Mouse (Mus musculus) c-Kit-positive CD71-positive TER-119-positive erythroid progenitor cells, embryonic 14.5 days (primary cell): ENCODE measurements around the gene Osbpl10.

Experiments
- DNase-seq: peaks from one replicate; pipeline ENCODE4 v3.0.0-alpha.2; 2013; ENCODE audit warnings: low spot score

The Osbpl10 gene

DNA sequence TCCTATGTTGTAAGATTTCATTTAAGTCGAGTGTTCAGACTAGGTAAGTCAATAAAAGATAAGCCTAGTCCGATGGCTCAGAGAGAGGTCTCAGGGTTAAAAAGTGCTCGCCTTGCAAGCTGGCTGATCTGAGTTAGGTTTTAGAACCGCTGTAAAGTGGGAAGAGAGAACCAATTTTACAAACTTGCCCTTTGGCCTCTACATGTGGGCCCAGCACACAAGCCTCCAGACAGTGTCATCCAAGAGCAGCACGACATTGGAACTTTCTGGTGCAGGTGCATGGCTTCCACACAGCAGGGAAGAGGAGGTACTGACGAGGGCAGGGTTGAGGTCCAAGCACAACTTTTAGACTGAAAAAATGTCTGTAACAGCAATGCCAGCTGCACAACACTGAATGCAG, 296.4 kb downstream of the Osbpl10 start:
- DNase-seq: no peak

DNA sequence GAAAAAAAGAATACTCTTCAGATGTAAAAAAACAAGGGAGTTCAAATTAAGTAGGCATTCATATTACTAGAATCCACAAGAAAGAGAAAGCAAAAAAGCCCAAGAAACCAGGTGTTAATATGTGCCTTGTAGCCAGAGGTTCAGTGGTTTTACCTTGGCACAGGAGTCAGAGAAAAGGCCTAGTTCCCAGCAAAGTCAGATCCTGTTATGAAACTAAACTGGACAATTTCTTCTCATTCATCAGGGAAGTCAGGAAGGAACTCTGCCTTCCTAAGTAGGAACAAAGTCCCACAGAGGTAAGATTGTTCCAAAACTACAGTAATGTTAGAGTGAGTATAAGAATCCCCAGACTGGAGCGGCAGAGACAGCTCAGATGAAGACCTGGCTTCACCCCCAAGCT, 300.3 kb downstream of the Osbpl10 start:
- no peak for DNase-seq
